Mouse (Mus musculus) forebrain, postnatal 0 days (tissue): Measurements from ENCODE around the gene Sox6. TPM values are rescaled to one million over a fixed set of nuclear protein-coding genes. Genes with fewer than 3 reads are reported as not detected.
A peak's percentile ranks its signal among the peaks of the same experiment; 100 is the strongest.

Experiments
- ATAC-seq: fragments of 200-750 bp; cut with Nextera tagmentation; 2 replicates; pipeline ENCODE4 v1.8.0; 2017; ENCODE audit warnings: mild to moderate bottlenecking, moderate library complexity
- DNase-seq: peaks from one replicate; pipeline ENCODE4 v3.0.0-alpha.2; 2015
- H3K27ac ChIP-seq: fragments of 300-500 bp; sonication (generic); 2 replicates; pipeline ENCODE4 v1.5.1; 2014; ENCODE audit warnings: low read depth, mild to moderate bottlenecking, antibody characterized with exemption, low read length, moderate library complexity, mixed read lengths
- H3K27me3 ChIP-seq: fragments of 300-500 bp; sonication (generic); 2 replicates; pipeline ENCODE4 v1.6.1; 2014; ENCODE audit warnings: mild to moderate bottlenecking, low read length, mixed read lengths; ENCODE audit not compliant: insufficient read depth
- H3K36me3 ChIP-seq: fragments of 300-500 bp; sonication (generic); 2 replicates; pipeline ENCODE4 v1.6.1; 2014; ENCODE audit warnings: mild to moderate bottlenecking, moderate library complexity; ENCODE audit not compliant: insufficient read depth
- H3K4me1 ChIP-seq: fragments of 300-500 bp; sonication (generic); 2 replicates; pipeline ENCODE4 v1.6.1; 2014; ENCODE audit warnings: antibody characterized with exemption; ENCODE audit not compliant: insufficient read depth
- H3K4me2 ChIP-seq: fragments of 300-500 bp; sonication (generic); 2 replicates; pipeline ENCODE4 v1.6.1; 2014; ENCODE audit warnings: low read depth, mild to moderate bottlenecking, moderate library complexity
- H3K4me3 ChIP-seq: fragments of 300-500 bp; sonication (generic); 2 replicates; pipeline ENCODE4 v1.5.1; 2014; ENCODE audit warnings: low read depth, low read length, mixed read lengths
- H3K9ac ChIP-seq: fragments of 300-500 bp; sonication (generic); 2 replicates; pipeline ENCODE4 v1.6.1; 2014; ENCODE audit warnings: mild to moderate bottlenecking
- H3K9me3 ChIP-seq: fragments of 300-500 bp; sonication (generic); 2 replicates; pipeline ENCODE4 v1.6.1; 2016; ENCODE audit warnings: low read length
- CTCF ChIP-seq: sonication (generic); IDR thresholded peaks from 2 replicates; pipeline ENCODE4 v1.5.1; 2016; ENCODE audit warnings: antibody characterized with exemption, control low read depth, low read depth
- WGBS: fragments of 180-500 bp; shearing (Covaris S2); extraction: QIAGEN DNeasy Blood & Tissue Kit; methylation state at CpG from one replicate; pipeline ENCODE4 v1.1.7; 2014; 5-methylcytosine and 5-hydroxymethylcytosine counted together
- polyA plus RNA-seq: library from polyadenylated mRNA; unstranded; fragments of >200 nt; fragmentation: Nextera tagmentation; extraction: Ambion mirVana; gene quantifications from 2 replicates; pipeline ENCODE4 v1.2.1, GENCODE M21; 2015
- total RNA-seq: library from RNA; depleted of rRNA; stranded (reverse); fragments of >200 nt; gene quantifications from 2 replicates; pipeline ENCODE4 v1.2.3, GENCODE M21; 2014

Sox6 gene
- total and polyA plus RNA-seq, 2 experiments from 2014 or later: 46.2 to 64.7 TPM

- no peak for TF ChIP-seq CTCF
- DNase-seq (no peak), ATAC-seq (no peak)
- WGBS: 91% methylated on average over 1 of the region's 1 CpGs
- Histone ChIP-seq H3K4me3 (no peak overlapping the region), H3K4me2 (no peak overlapping the region), H3K9ac (no peak overlapping the region), H3K9me3 (no peaks in the 10 kb centered on the region), H3K27me3 (no peaks in the 10 kb centered on the region), H3K36me3 (no peaks in the 10 kb centered on the region), H3K4me1 (no peaks in the 10 kb centered on the region), H3K27ac (no peak overlapping the region)
These were observed 462.2 kb downstream of the Sox6 start for GRCm38 (mm10) chr7:115576387-115576786.

DNA sequence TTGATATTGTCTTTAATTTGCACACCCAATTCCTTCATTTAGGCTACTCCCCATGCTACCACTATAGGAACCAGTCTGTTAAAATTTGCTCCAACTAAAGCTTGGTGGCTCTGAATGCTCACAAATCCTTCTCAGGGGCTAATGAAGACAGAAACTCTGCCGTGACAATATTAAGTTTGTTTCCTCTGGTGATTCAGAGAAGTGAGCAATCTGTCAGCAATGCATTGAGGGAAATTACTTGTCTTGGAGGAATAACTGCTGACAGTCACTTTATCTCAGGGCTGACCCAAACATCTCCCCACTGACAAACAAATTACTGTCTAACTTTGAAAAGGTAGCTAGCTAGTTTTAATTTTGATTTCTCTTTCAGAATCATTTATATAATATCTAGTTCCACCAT, 463.8 kb downstream of the Sox6 start:
- WGBS: 57% methylated on average over 1 of the region's 1 CpGs
- H3K4me2 ChIP-seq: no peak overlapping the region
- no peak for ATAC-seq
- H3K9me3 ChIP-seq: no peaks in the 10 kb centered on the region
- H3K36me3 ChIP-seq: no peaks in the 10 kb centered on the region
- H3K9ac ChIP-seq: no peak overlapping the region
- DNase-seq: no peak
- H3K27ac ChIP-seq: no peak overlapping the region
- no peaks in the 10 kb centered on the region for H3K27me3 ChIP-seq
- H3K4me1 ChIP-seq: no peaks in the 10 kb centered on the region
- TF ChIP-seq CTCF: no peak
- no peak overlapping the region for H3K4me3 ChIP-seq

DNA sequence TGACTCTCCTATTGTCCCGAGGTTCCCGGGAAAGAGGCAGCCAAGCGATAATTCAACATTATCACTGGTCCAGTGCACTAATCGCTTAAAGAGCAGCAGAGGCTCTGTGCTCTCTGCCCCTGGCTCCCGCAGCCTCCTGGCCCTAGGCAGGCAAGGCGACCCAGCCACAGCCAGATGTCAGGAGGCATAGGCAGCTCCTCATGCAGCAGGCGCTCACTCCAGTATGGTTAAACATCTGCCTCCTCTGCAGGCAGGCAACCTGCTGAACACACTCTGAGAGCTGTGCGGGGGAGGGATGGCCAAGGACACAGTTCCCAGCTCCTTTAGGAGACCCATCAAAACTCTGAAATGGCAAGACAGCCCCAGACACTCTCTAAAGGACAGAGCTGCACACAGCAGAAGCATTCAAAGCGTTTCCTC, 469.8 kb downstream of the Sox6 start:
- ATAC-seq (peak; percentile 58), DNase-seq (no peak)
- Histone ChIP-seq H3K27ac (no peak overlapping the region), H3K4me2 (peak overlapping the region; percentile 44), H3K4me3 (peak overlapping the region; percentile 7; the same call in 1 of the 2 replicates), H3K27me3 (no peaks in the 10 kb centered on the region), H3K36me3 (no peaks in the 10 kb centered on the region), H3K9ac (0 out of 2 replicates have a peak overlapping the region, but pooled peaks have one; percentile 7), H3K9me3 (no peaks in the 10 kb centered on the region), H3K4me1 (0 out of 2 replicates have a peak, but pooled peaks cover 7% of the 10 kb centered on the region)
- WGBS: 9% methylated on average over 9 of the region's 9 CpGs
- no peak for TF ChIP-seq CTCF

- Histone ChIP-seq H3K4me3 (peak overlapping the region; percentile 7; the same call in 1 of the 2 replicates), H3K36me3 (no peaks in the 10 kb centered on the region), H3K9me3 (no peaks in the 10 kb centered on the region), H3K27ac (no peak overlapping the region), H3K4me1 (0 out of 2 replicates have a peak, but pooled peaks cover 7% of the 10 kb centered on the region), H3K27me3 (no peaks in the 10 kb centered on the region), H3K9ac (0 out of 2 replicates have a peak overlapping the region, but pooled peaks have one; percentile 7), H3K4me2 (peak overlapping the region; percentile 44)
- TF ChIP-seq CTCF: no peak
- ATAC-seq (no peak), DNase-seq (peak; percentile 25)
- 17% methylated on average over 11 of the region's 11 CpGs for WGBS
These were observed 470.3 kb downstream of the Sox6 start for GRCm38 (mm10) chr7:115568301-115568700.

GRCm38 (mm10) chr7:115566818-115567217, 471.8 kb downstream of the Sox6 start:
- H3K9ac ChIP-seq: no peak overlapping the region
- WGBS: 94% methylated on average over 2 of the region's 2 CpGs
- 0 out of 2 replicates have a peak, but pooled peaks cover 7% of the 10 kb centered on the region for H3K4me1 ChIP-seq
- no peaks in the 10 kb centered on the region for H3K27me3 ChIP-seq
- DNase-seq (no peak), ATAC-seq (no peak)
- no peaks in the 10 kb centered on the region for H3K9me3 ChIP-seq
- no peak for TF ChIP-seq CTCF
- no peak overlapping the region for H3K27ac ChIP-seq
- no peaks in the 10 kb centered on the region for H3K36me3 ChIP-seq
- no peak overlapping the region for H3K4me3 ChIP-seq
- H3K4me2 ChIP-seq: no peak overlapping the region

- 0 out of 2 replicates have a peak, but pooled peaks cover 7% of the 10 kb centered on the region for H3K4me1 ChIP-seq
- no peaks in the 10 kb centered on the region for H3K9me3 ChIP-seq
- no peak for DNase-seq
- 54% methylated on average over 5 of the region's 5 CpGs for WGBS
- no peak for ATAC-seq
- H3K4me3 ChIP-seq: no peak overlapping the region
- H3K4me2 ChIP-seq: no peak overlapping the region
- no peak for TF ChIP-seq CTCF
- no peak overlapping the region for H3K27ac ChIP-seq
- H3K36me3 ChIP-seq: no peaks in the 10 kb centered on the region
- H3K27me3 ChIP-seq: no peaks in the 10 kb centered on the region
- H3K9ac ChIP-seq: no peak overlapping the region
These were observed 473.6 kb downstream of the Sox6 start for GRCm38 (mm10) chr7:115565060-115565426.

GRCm38 (mm10) chr7:115564359-115565059, 474.1 kb downstream of the Sox6 start:
- 29% methylated on average over 6 of the region's 6 CpGs for WGBS
- no peak for TF ChIP-seq CTCF
- no peak for DNase-seq

More at GRCm38 (mm10) chr7:115564359-115565059, 474.1 kb downstream of the Sox6 start:
- Histone ChIP-seq H3K27me3 (no peaks in the 10 kb centered on the region), H3K36me3 (no peaks in the 10 kb centered on the region), H3K4me3 (no peak overlapping the region), H3K4me1 (0 out of 2 replicates have a peak, but pooled peaks cover 7% of the 10 kb centered on the region), H3K9ac (no peak overlapping the region), H3K4me2 (no peak overlapping the region), H3K9me3 (no peaks in the 10 kb centered on the region), H3K27ac (no peak overlapping the region)
- ATAC-seq: no peak
